Mouse (Mus musculus): Measurements from ENCODE around the gene Zdhhc6. TPM values are rescaled to one million over a fixed set of nuclear protein-coding genes. Genes with fewer than 3 reads are reported as not detected.
A peak's percentile ranks its signal among the peaks of the same experiment; 100 is the strongest.

The Zdhhc6 gene
- polyA plus RNA-seq, 1 experiment from 2014 or later = 49.0 TPM

- H3K4me3 ChIP-seq (replicated peaks) = no peak overlapping the region
- ATAC-seq (ENCODE audit: insufficient read depth) = peak; percentile 33; the same call in 1 of the 2 replicates
- peak overlapping the region; percentile 37; the same call in 1 of the 2 replicates for H3K9ac ChIP-seq
- no peaks in the 10 kb centered on the region for H3K36me3 ChIP-seq (replicated peaks)
- H3K27ac ChIP-seq (replicated peaks) = peak overlapping the region; percentile 71
- H3K4me2 ChIP-seq = peak overlapping the region; percentile 46
- no peaks in the 10 kb centered on the region for H3K27me3 ChIP-seq
- H3K4me1 ChIP-seq (replicated peaks) = peaks cover 42% of the 10 kb centered on the region
- WGBS (ENCODE audit: insufficient replicate concordance) = 13% methylated on average over 9 of the region's 9 CpGs
- no peaks in the 10 kb centered on the region for H3K9me3 ChIP-seq (replicated peaks)
Observed at GRCm38 (mm10) chr19:55247991-55248520, 67.8 kb downstream of the Zdhhc6 start.

GRCm38 (mm10) chr19:55247563-55247962 lies 68.3 kb downstream of the Zdhhc6 start:
- Histone ChIP-seq H3K4me3 (replicated peaks) (no peak overlapping the region), H3K4me2 (peak overlapping the region; percentile 46; the same call in 1 of the 2 replicates), H3K36me3 (replicated peaks) (no peaks in the 10 kb centered on the region), H3K27ac (replicated peaks) (peak overlapping the region; percentile 71), H3K27me3 (no peaks in the 10 kb centered on the region), H3K4me1 (replicated peaks) (peaks cover 40% of the 10 kb centered on the region), H3K9ac (peak overlapping the region; percentile 37; the same call in 1 of the 2 replicates), H3K9me3 (replicated peaks) (no peaks in the 10 kb centered on the region)
- ATAC-seq (ENCODE audit: insufficient read depth) = no peak
- 73% methylated on average over 5 of the region's 5 CpGs for WGBS (ENCODE audit: insufficient replicate concordance)

- Histone ChIP-seq H3K4me1 (replicated peaks) (peaks cover 24% of the 10 kb centered on the region), H3K27ac (replicated peaks) (0 out of 2 replicates have a peak overlapping the region, but pooled peaks have one; percentile 24), H3K36me3 (replicated peaks) (no peaks in the 10 kb centered on the region), H3K9ac (0 out of 2 replicates have a peak overlapping the region, but pooled peaks have one; percentile 0), H3K4me3 (replicated peaks) (no peak overlapping the region), H3K27me3 (0 out of 2 replicates have a peak, but pooled peaks cover 3% of the 10 kb centered on the region), H3K4me2 (no peak overlapping the region), H3K9me3 (replicated peaks) (no peaks in the 10 kb centered on the region)
- ATAC-seq (ENCODE audit: insufficient read depth) = peak; percentile 70
- 23% methylated on average over 7 of the region's 7 CpGs for WGBS (ENCODE audit: insufficient replicate concordance)
Observed at GRCm38 (mm10) chr19:55244791-55245231, 71.0 kb downstream of the Zdhhc6 start.

GRCm38 (mm10) chr19:55241186-55241645 lies 74.6 kb downstream of the Zdhhc6 start, which contains the start of gene Gucy2g:
Gene Gucy2g (minus strand): TSS chr19:55241236.
- Histone ChIP-seq H3K9me3 (replicated peaks) (no peaks in the 10 kb centered on the region), H3K27ac (replicated peaks) (no peak within 1 kb of the TSS), H3K4me2 (no peak within 1 kb of the TSS), H3K4me3 (replicated peaks) (no peak within 1 kb of the TSS), H3K36me3 (replicated peaks) (no peaks in the 10 kb centered on the region), H3K27me3 (0 out of 2 replicates have a peak, but pooled peaks cover 3% of the 10 kb centered on the region), H3K4me1 (replicated peaks) (peaks cover 12% of the 10 kb centered on the region), H3K9ac (no peak within 1 kb of the TSS)
- WGBS (ENCODE audit: insufficient replicate concordance) = 73% methylated on average over 6 of the region's 6 CpGs
- ATAC-seq (ENCODE audit: insufficient read depth) = no peak

GRCm38 (mm10) chr19:55239766-55240426 lies 75.9 kb downstream of the Zdhhc6 start:
- Histone ChIP-seq H3K27me3 (0 out of 2 replicates have a peak, but pooled peaks cover 3% of the 10 kb centered on the region), H3K9me3 (replicated peaks) (no peaks in the 10 kb centered on the region), H3K4me1 (replicated peaks) (peaks cover 12% of the 10 kb centered on the region), H3K4me3 (replicated peaks) (no peak overlapping the region), H3K4me2 (no peak overlapping the region), H3K27ac (replicated peaks) (no peak overlapping the region), H3K9ac (no peak overlapping the region), H3K36me3 (replicated peaks) (no peaks in the 10 kb centered on the region)
- 57% methylated on average over 6 of the region's 6 CpGs for WGBS (ENCODE audit: insufficient replicate concordance)
- ATAC-seq (ENCODE audit: insufficient read depth) = no peak

GRCm38 (mm10) chr19:55236564-55236963 lies 79.3 kb downstream of the Zdhhc6 start:
- Histone ChIP-seq H3K36me3 (replicated peaks) (no peaks in the 10 kb centered on the region), H3K9me3 (replicated peaks) (no peaks in the 10 kb centered on the region), H3K27me3 (0 out of 2 replicates have a peak, but pooled peaks cover 3% of the 10 kb centered on the region), H3K9ac (no peak overlapping the region), H3K4me1 (replicated peaks) (peaks cover 25% of the 10 kb centered on the region), H3K4me3 (replicated peaks) (no peak overlapping the region), H3K4me2 (no peak overlapping the region), H3K27ac (replicated peaks) (no peak overlapping the region)
- no peak for ATAC-seq (ENCODE audit: insufficient read depth)
- 62% methylated on average over 5 of the region's 5 CpGs for WGBS (ENCODE audit: insufficient replicate concordance)

GRCm38 (mm10) chr19:55236026-55236425 lies 79.8 kb downstream of the Zdhhc6 start:
- Histone ChIP-seq H3K4me2 (no peak overlapping the region), H3K27ac (replicated peaks) (no peak overlapping the region), H3K36me3 (replicated peaks) (no peaks in the 10 kb centered on the region), H3K9me3 (replicated peaks) (no peaks in the 10 kb centered on the region), H3K4me1 (replicated peaks) (peaks cover 29% of the 10 kb centered on the region), H3K4me3 (replicated peaks) (no peak overlapping the region), H3K27me3 (0 out of 2 replicates have a peak, but pooled peaks cover 3% of the 10 kb centered on the region), H3K9ac (no peak overlapping the region)
- 11% methylated on average over 2 of the region's 2 CpGs for WGBS (ENCODE audit: insufficient replicate concordance)
- no peak for ATAC-seq (ENCODE audit: insufficient read depth)

GRCm38 (mm10) chr19:55232136-55232535 lies 83.7 kb downstream of the Zdhhc6 start:
- Histone ChIP-seq H3K4me1 (replicated peaks) (peaks cover 32% of the 10 kb centered on the region), H3K27ac (replicated peaks) (peak overlapping the region; percentile 30; the same call in 1 of the 2 replicates), H3K9ac (no peak overlapping the region), H3K27me3 (no peaks in the 10 kb centered on the region), H3K4me3 (replicated peaks) (no peak overlapping the region), H3K4me2 (no peak overlapping the region), H3K9me3 (replicated peaks) (no peaks in the 10 kb centered on the region), H3K36me3 (replicated peaks) (no peaks in the 10 kb centered on the region)
- peak; percentile 64 for ATAC-seq (ENCODE audit: insufficient read depth)
- WGBS (ENCODE audit: insufficient replicate concordance) = 53% methylated on average over 8 of the region's 8 CpGs

GRCm38 (mm10) chr19:55231081-55231480 lies 84.8 kb downstream of the Zdhhc6 start:
- Histone ChIP-seq H3K4me3 (replicated peaks) (no peak overlapping the region), H3K27ac (replicated peaks) (no peak overlapping the region; the same call in 1 of the 2 replicates), H3K9ac (no peak overlapping the region), H3K36me3 (replicated peaks) (no peaks in the 10 kb centered on the region), H3K9me3 (replicated peaks) (no peaks in the 10 kb centered on the region), H3K4me1 (replicated peaks) (peaks cover 29% of the 10 kb centered on the region), H3K4me2 (no peak overlapping the region), H3K27me3 (no peaks in the 10 kb centered on the region)
- 64% methylated on average over 10 of the region's 10 CpGs for WGBS (ENCODE audit: insufficient replicate concordance)
- no peak for ATAC-seq (ENCODE audit: insufficient read depth)

GRCm38 (mm10) chr19:55227135-55227534 lies 88.7 kb downstream of the Zdhhc6 start:
- no peaks in the 10 kb centered on the region for H3K9me3 ChIP-seq (replicated peaks)
- peaks cover 11% of the 10 kb centered on the region; the same call in 1 of the 2 replicates for H3K27me3 ChIP-seq
- no peak for ATAC-seq (ENCODE audit: insufficient read depth)
- no peaks in the 10 kb centered on the region for H3K36me3 ChIP-seq (replicated peaks)
- no peak overlapping the region for H3K9ac ChIP-seq
- no peak overlapping the region for H3K4me3 ChIP-seq (replicated peaks)
- H3K4me1 ChIP-seq (replicated peaks) = peaks cover 11% of the 10 kb centered on the region
- no peak overlapping the region for H3K27ac ChIP-seq (replicated peaks)
- WGBS (ENCODE audit: insufficient replicate concordance) = 59% methylated on average over 7 of the region's 7 CpGs
- no peak overlapping the region for H3K4me2 ChIP-seq

- no peak overlapping the region for H3K4me2 ChIP-seq
- H3K4me1 ChIP-seq (replicated peaks) = 0 out of 2 replicates have a peak, but pooled peaks cover 7% of the 10 kb centered on the region
- no peak overlapping the region for H3K9ac ChIP-seq
- H3K36me3 ChIP-seq (replicated peaks) = no peaks in the 10 kb centered on the region
- H3K27me3 ChIP-seq = peaks cover 11% of the 10 kb centered on the region; the same call in 1 of the 2 replicates
- H3K27ac ChIP-seq (replicated peaks) = no peak overlapping the region
- 72% methylated on average over 5 of the region's 5 CpGs for WGBS (ENCODE audit: insufficient replicate concordance)
- no peaks in the 10 kb centered on the region for H3K9me3 ChIP-seq (replicated peaks)
- no peak for ATAC-seq (ENCODE audit: insufficient read depth)
- no peak overlapping the region for H3K4me3 ChIP-seq (replicated peaks)
Observed at GRCm38 (mm10) chr19:55226621-55227020, 89.2 kb downstream of the Zdhhc6 start.
